Mouse (Mus musculus): ENCODE data around the gene Katnal1. TPM values are rescaled to one million over a fixed set of nuclear protein-coding genes. Genes with fewer than 3 reads are reported as not detected.

Katnal1 gene
- polyA plus RNA-seq, 1 experiment, result 5.1 TPM

DNA sequence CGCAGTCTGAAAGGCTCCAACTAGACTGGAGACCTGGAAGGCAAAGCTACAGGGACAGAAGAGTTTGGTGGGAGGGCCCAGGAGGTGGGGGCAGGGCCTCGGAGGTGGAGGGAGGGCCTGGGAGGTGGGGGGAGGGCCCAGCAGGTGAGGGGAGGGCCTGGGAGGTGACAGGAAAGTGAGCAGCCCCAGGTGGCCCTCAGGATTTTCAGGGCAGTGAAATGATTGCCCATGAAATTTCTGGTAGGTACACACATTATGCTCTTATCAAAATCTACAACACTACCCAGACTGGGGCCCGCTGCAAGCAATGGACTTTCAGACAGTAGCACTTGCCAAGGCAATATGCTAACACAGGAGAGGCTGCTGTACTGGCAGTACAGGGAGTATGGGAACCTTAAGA lies 59.5 kb downstream of the Katnal1 start:
- Histone ChIP-seq H3K4me3 (replicated peaks; ENCODE audit: extremely low read depth, low read depth, low read length) (no peak overlapping the region), H3K4me1 (ENCODE audit: control insufficient read depth, insufficient read depth, low read length) (no peaks in the 10 kb centered on the region; the same call in 1 of the 2 replicates)
- no peak for DNase-seq
- 57% methylated on average over 3 of the region's 3 CpGs for WGBS
- TF ChIP-seq CTCF (IDR thresholded peaks at IDR 0.05; ENCODE audit: insufficient read depth, low read length) (no peak), POLR2A (IDR thresholded peaks at IDR 0.05; ENCODE audit: borderline replicate concordance, extremely low read depth, low read depth, low read length) (no peak)

DNA sequence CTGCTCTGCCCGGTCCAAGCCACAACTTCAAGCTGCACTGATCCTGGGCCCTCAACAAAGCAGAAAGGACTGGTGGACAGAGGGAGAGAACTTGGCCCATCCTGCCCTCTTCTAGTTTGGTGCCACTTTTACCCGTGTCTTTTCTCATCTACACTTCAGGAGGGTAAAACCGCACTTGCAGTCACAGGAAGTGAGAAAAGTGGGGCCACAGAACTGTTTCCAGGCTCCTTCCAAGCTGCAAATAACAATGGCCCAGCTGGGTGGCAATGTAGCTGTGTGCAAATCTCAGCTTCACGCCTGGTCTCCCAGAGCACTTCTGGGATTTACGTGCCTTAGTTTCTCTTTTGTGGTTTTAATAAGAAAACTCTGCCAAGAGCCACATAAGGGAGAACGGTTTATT lies 61.4 kb downstream of the Katnal1 start:
- Histone ChIP-seq H3K4me1 (ENCODE audit: control insufficient read depth, insufficient read depth, low read length) (no peaks in the 10 kb centered on the region; the same call in 1 of the 2 replicates), H3K4me3 (replicated peaks; ENCODE audit: extremely low read depth, low read depth, low read length) (no peak overlapping the region)
- TF ChIP-seq POLR2A (IDR thresholded peaks at IDR 0.05; ENCODE audit: borderline replicate concordance, extremely low read depth, low read depth, low read length), result no peak
- TF ChIP-seq CTCF (IDR thresholded peaks at IDR 0.05; ENCODE audit: insufficient read depth, low read length), result no peak
- DNase-seq, result no peak
- 68% methylated on average over 6 of the region's 6 CpGs for WGBS

DNA sequence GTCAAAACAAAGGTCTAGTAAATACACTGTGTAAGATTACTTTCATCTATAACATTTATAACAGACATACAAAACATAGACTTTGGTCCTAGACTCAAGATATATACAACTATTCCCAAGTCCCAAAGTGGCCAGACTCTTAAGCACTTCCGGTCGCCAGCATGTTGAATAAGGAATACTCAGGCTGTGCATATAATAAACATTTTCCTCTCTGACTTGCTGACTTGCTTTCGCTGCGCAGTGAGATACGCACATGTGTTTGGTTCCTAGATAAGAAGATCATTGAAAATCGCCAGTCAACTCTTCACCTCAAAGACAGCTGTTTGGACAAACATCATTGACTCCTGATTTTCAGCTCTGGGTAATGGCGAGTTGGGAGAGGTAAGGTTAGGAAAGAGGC lies 61.9 kb downstream of the Katnal1 start:
- no peak for DNase-seq
- H3K4me3 ChIP-seq (replicated peaks; ENCODE audit: extremely low read depth, low read depth, low read length), result no peak overlapping the region
- TF ChIP-seq CTCF (IDR thresholded peaks at IDR 0.05; ENCODE audit: insufficient read depth, low read length), result no peak
- H3K4me1 ChIP-seq (ENCODE audit: control insufficient read depth, insufficient read depth, low read length), result no peaks in the 10 kb centered on the region; the same call in 1 of the 2 replicates
- WGBS, result 43% methylated on average over 7 of the region's 7 CpGs

DNA sequence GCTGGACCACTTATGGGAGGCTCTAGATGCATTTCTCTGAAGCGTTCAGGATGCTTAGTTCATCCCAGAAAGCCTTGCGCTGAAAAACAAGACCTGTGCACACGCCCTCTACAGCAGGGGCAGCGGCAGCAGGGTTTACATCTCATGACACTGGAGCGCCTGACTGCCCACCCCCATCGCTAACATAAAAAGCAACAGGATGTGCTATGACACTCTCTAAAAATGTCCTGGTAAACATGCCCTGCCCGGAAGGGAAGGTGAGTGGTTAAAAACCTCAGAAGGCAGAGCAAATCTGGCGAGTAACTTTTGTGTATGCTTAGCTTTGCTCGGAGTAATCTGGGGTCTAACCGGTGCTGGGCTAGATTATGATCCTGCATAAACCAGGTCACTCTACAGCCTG lies 62.5 kb downstream of the Katnal1 start:
- WGBS, result 26% methylated on average over 10 of the region's 10 CpGs
- TF ChIP-seq CTCF (IDR thresholded peaks at IDR 0.05; ENCODE audit: insufficient read depth, low read length) (no peak), POLR2A (IDR thresholded peaks at IDR 0.05; ENCODE audit: borderline replicate concordance, extremely low read depth, low read depth, low read length) (no peak)
- Histone ChIP-seq H3K4me1 (ENCODE audit: control insufficient read depth, insufficient read depth, low read length) (no peaks in the 10 kb centered on the region; the same call in 1 of the 2 replicates), H3K4me3 (replicated peaks; ENCODE audit: extremely low read depth, low read depth, low read length) (no peak overlapping the region)
- DNase-seq, result no peak

GRCm38 (mm10) chr5:148863409-148863808 lies 65.7 kb downstream of the Katnal1 start:
- H3K4me1 ChIP-seq (ENCODE audit: control insufficient read depth, insufficient read depth, low read length), result no peaks in the 10 kb centered on the region; the same call in 1 of the 2 replicates
- TF ChIP-seq CTCF (IDR thresholded peaks at IDR 0.05; ENCODE audit: insufficient read depth, low read length), result no peak
- no peak for TF ChIP-seq POLR2A (IDR thresholded peaks at IDR 0.05; ENCODE audit: borderline replicate concordance, extremely low read depth, low read depth, low read length)
- no peak overlapping the region for H3K4me3 ChIP-seq (replicated peaks; ENCODE audit: extremely low read depth, low read depth, low read length)
- 75% methylated on average over 6 of the region's 6 CpGs for WGBS
- DNase-seq, result no peak

GRCm38 (mm10) chr5:148862853-148863252 lies 66.3 kb downstream of the Katnal1 start:
- Histone ChIP-seq H3K4me3 (replicated peaks; ENCODE audit: extremely low read depth, low read depth, low read length) (no peak overlapping the region), H3K4me1 (ENCODE audit: control insufficient read depth, insufficient read depth, low read length) (no peaks in the 10 kb centered on the region; the same call in 1 of the 2 replicates)
- WGBS, result 73% methylated on average over 10 of the region's 10 CpGs
- TF ChIP-seq POLR2A (IDR thresholded peaks at IDR 0.05; ENCODE audit: borderline replicate concordance, extremely low read depth, low read depth, low read length) (no peak), CTCF (IDR thresholded peaks at IDR 0.05; ENCODE audit: insufficient read depth, low read length) (no peak)
- DNase-seq, result no peak

DNA sequence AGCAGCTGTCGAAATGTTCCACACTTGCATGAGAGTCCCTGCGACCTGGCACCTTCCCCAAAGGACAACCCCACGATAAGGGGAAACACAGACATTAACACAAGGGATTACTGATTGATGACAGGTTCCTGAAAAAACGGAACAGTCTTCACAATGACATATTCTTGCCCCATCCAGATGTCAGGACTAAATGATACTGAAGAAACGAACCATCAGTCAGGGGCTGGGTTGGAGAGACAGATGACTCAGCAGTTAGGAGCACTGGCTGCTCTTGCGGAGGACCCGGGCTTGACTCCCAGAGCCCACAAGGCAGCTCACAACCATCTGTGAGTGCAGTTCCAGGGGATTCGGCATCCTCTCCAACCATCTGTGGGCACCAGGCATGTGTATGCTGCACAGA lies 67.0 kb downstream of the Katnal1 start:
- H3K4me3 ChIP-seq (replicated peaks; ENCODE audit: extremely low read depth, low read depth, low read length), result no peak overlapping the region
- 49% methylated on average over 8 of the region's 8 CpGs for WGBS
- DNase-seq, result no peak
- H3K4me1 ChIP-seq (ENCODE audit: control insufficient read depth, insufficient read depth, low read length), result no peaks in the 10 kb centered on the region; the same call in 1 of the 2 replicates
- TF ChIP-seq CTCF (IDR thresholded peaks at IDR 0.05; ENCODE audit: insufficient read depth, low read length) (no peak), POLR2A (IDR thresholded peaks at IDR 0.05; ENCODE audit: borderline replicate concordance, extremely low read depth, low read depth, low read length) (no peak)

DNA sequence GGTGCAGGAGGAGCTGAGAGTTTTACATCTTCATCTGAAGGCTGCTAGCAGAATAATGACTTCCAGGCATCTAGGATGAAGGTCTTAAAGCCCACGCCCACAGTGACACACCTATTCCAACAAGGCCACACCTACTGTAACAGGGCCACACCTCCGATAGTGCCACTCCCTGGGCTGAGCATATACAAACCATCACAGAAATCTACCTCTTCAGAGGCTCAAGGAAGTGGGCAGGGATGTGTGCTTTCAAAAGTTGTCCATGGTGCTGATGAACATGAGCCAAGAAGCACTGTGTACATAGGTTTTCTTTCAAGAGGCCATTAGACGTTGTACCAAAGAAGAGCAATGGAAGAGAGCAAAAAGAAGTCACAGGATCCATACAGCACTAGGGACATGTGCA lies 71.6 kb downstream of the Katnal1 start:
- 70% methylated on average over 3 of the region's 3 CpGs for WGBS
- no peak for DNase-seq
- TF ChIP-seq POLR2A (IDR thresholded peaks at IDR 0.05; ENCODE audit: borderline replicate concordance, extremely low read depth, low read depth, low read length), result no peak
- TF ChIP-seq CTCF (IDR thresholded peaks at IDR 0.05; ENCODE audit: insufficient read depth, low read length), result no peak

DNA sequence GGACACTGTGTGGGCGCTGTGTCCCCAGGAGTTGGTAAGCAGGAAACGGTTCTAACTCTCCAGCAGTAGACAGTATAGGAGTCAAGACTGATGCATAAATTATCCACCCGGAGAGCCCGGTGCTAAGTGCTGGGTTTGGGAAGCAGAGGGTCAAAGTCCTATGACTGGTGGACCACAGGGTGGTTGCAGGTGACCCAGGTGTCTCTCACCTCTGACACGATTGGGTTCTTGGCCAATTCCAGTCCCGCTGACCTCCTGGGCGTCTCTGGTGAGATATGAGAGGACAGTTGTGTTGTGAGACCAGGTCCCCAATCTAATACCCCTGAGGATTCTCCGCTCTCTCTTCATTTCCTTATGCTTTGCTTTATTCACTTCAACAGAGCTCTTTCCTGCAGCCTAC lies 74.1 kb downstream of the Katnal1 start:
- 79% methylated on average over 8 of the region's 8 CpGs for WGBS
- TF ChIP-seq CTCF (IDR thresholded peaks at IDR 0.05; ENCODE audit: insufficient read depth, low read length) (no peak), POLR2A (IDR thresholded peaks at IDR 0.05; ENCODE audit: borderline replicate concordance, extremely low read depth, low read depth, low read length) (no peak)
- no peak for DNase-seq
- H3K4me1 ChIP-seq (ENCODE audit: control insufficient read depth, insufficient read depth, low read length), result no peaks in the 10 kb centered on the region
- no peak overlapping the region for H3K4me3 ChIP-seq (replicated peaks; ENCODE audit: extremely low read depth, low read depth, low read length)

More for the DNA sequence above, 71.6 kb downstream of the Katnal1 start:
- H3K4me1 ChIP-seq (ENCODE audit: control insufficient read depth, insufficient read depth, low read length), result no peaks in the 10 kb centered on the region
- no peak overlapping the region for H3K4me3 ChIP-seq (replicated peaks; ENCODE audit: extremely low read depth, low read depth, low read length)

DNA sequence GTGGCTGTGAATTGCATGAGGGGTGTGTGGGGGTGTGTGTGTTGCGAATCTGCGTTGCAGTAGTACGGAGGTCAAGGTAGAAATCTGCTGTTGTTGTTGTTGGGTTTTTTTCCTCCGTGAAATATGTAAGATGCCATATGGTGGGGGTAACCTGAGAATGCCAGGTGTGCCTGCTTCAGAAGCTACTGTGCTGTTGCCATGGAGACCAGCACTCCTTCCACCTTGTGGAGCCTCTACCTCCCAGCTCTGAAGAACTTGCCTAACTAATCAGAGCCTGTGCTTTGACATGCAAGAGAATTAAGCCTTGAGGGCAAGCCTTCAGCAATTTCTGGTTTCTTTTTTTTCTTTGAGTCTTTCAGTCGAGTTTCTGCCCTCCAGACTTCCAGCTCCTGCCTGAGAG lies 75.0 kb downstream of the Katnal1 start:
- no peak overlapping the region for H3K4me3 ChIP-seq (replicated peaks; ENCODE audit: extremely low read depth, low read depth, low read length)
- no peak for DNase-seq
- 38% methylated on average over 5 of the region's 5 CpGs for WGBS
- no peak for TF ChIP-seq CTCF (IDR thresholded peaks at IDR 0.05; ENCODE audit: insufficient read depth, low read length)
- TF ChIP-seq POLR2A (IDR thresholded peaks at IDR 0.05; ENCODE audit: borderline replicate concordance, extremely low read depth, low read depth, low read length), result no peak
- H3K4me1 ChIP-seq (ENCODE audit: control insufficient read depth, insufficient read depth, low read length), result no peaks in the 10 kb centered on the region

Data from lung, adult 2 months (tissue).